Mouse (Mus musculus) urinary bladder, postnatal 4 days (tissue): Measurements from ENCODE around the gene Smo.

Experiments used
- DNase-seq, 2 experiments: peaks; one replicate each; pipeline ENCODE4 v3.0.0; 2021 to 2022; ENCODE audit warnings: low spot score in 2 of 2

Gene Smo

DNA sequence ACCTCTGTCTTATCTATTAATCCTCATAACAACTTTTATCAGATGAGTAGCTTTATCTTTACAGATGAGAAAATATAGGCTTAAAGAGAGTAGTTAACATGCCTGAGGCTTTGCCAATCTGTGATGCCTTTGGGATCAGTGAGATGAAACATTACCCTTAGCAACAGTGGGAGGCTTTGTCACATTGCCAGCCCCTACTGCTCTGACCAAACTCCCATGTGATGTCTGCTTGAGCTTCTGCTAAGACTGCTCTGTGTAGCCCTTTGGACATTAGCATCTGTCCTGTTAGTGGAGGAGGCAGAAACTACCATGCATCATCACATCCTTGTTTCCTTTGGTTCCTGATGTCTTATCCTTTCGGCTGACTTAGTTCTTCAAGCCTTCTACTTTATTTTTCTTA is 40.3 kb downstream of the Smo start:
- DNase-seq, result no peak

DNA sequence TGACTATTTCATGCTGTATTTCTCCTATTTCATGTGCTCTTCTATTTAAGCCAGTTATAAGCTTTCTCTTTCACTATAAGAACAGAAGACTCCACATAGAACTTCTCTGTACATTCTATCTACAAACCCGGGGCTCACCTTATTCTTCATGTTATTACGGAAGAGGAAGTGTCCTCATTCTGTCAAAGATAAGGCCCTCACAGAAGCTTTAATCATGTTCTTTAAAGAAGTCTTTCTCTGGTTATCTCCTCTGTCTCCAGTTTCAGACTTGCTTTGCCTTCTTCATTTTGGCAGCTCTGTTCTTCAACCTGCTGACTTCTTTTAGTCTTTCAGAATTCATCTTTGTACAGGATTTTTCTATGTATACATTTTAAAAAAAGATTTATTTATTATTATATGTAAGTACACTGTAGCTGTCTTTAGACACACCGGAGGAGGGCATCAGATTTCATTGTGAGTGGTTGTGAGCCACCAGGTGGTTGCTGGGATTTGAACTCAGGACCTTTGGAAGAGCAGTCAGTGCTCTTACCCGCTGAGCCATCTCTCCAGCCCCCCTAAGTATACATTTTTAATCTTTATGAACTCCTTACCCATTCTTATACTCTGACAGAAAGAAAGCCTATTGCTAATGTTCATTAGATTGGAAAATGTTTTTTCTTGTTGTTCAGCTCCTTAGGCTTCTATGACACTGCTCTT is 41.4 kb downstream of the Smo start:
- no peak for DNase-seq

DNA sequence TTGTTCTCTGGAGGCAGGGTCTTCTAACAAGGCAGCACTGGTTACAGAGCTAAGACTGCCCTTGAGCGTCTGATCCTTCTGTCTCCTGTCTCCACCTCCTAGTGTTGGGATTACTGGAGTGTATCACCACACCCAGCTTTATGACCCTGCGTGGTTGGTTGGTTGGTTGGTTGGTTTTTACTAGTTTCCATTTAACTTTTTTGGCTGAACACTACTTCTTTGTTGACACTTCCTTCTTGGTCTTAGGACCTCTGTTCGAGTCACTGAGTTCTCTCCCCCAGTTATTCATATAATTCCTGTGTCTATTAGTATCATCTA is 41.9 kb downstream of the Smo start:
- no peak for DNase-seq

DNA sequence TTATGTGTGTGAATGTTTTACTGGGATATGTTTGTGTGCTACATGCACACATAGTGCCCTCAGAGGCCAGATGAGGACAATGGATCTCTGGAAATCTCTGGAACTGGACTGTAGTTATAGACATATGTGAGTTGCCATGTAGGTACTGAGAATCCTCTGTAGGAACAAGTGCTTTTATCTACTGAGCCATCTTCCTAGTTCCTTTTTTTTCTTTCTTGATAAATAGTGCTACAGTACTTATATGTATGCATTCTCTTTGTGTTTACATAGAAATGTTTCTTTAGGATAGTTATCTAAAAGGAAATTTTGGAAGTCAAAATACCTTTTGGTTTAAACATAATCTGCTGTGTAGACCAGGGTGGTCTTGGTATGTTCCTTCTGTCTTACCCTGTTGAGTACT is 44.8 kb downstream of the Smo start:
- no peak for DNase-seq

DNA sequence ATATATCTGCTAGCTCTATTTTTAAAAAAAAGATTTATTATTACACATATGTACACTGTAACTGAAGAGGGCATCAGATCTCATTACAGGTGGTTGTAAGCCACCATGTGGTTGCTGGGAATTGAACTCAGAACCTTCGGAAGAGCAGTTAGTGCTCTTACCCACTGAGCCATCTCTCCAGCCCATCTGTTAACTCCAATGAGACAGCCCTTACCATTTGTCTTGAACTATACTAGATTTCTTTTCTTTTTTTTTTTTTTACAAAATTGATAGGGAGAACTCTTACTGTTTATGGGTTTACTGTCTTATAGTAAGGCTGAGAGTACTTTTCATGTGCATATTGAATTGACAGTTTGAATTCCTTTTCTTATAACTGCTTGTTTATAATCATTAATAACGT is 45.3 kb downstream of the Smo start:
- no peak for DNase-seq

DNA sequence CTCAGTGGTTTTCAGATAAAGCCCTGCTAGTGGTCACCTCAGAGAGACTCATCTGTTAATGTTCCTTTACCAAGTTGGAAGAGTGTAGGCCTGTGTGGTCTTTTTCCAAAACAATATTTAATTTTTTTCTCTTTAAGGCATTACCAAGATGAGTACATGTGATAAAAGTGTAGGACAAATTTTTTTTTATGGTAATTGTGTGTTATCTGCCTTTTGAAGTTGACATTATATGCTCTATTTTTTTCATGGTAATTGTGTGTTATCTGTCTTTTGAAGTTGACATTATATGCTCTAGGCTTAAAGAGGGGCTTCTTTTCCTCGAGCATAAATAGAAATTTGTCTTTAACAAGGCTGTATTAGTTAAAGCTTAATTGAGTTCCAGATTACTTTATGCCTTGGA is 46.9 kb downstream of the Smo start:
- DNase-seq, result no peak

DNA sequence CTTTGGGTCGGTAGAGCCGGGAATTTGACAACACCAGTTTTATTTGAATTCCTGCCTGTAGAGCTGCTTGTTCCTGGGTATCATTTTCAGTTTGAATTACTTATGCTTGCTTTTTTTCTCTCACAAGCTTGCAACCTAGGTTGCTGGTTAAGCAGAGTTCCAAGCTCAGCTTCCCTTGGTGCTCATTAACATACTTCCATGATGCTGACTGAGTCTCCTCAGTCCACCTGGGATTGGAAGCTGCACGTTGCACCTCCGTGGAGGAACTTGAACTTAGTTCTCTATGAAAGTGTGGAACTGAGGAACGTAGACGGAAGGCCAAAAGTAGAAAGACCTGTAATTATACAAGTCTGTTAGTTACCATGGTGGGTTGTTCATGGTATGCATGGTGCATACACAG is 48.7 kb downstream of the Smo start:
- no peak for DNase-seq

DNA sequence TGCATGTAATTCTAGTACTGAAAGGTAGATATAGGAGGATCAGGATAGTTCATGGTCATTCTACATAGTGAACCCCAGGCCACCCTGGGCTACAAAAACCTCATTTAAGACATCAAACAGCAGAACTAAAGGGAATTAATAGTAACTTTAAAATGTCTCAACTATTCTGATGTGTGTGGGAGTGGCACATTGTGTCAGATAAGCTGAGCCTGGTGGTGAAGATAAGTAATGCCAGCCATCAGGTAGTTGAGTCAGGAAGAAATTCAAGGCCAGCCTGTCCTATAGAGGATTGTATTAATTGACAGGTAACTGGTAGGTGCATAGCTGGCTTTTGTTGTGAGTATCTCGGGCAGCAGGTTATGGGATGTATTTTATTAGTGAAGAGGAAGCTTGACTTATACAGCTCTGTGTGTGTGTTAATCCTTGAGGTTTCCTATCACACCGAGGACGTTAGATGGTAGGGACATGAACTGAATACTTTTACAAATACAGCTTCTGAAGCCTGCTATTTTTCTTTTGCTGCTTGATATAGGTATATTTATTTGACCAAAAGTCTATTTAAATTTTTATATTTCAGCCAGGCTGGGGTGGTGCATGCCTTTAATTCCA is 49.2 kb downstream of the Smo start:
- no peak for DNase-seq

DNA sequence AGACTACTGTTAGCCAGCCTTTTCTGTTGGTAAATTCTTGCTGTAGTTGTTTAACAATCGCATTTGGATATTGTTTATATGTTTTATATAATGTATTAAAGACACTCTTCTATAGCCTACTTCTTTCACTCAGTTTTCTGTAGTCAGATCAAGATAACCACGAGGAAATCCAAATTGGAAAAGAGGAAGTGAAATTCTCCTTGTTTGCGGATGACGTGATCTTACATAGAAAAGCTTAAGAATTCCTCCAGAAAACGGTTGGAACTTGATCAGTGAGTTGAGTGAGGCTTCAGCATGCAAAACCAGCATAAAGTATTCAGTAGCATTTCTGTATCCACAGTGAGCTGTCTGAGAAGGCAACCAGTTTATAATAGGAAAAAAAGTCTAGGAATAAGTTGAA is 50.5 kb downstream of the Smo start:
- no peak for DNase-seq

DNA sequence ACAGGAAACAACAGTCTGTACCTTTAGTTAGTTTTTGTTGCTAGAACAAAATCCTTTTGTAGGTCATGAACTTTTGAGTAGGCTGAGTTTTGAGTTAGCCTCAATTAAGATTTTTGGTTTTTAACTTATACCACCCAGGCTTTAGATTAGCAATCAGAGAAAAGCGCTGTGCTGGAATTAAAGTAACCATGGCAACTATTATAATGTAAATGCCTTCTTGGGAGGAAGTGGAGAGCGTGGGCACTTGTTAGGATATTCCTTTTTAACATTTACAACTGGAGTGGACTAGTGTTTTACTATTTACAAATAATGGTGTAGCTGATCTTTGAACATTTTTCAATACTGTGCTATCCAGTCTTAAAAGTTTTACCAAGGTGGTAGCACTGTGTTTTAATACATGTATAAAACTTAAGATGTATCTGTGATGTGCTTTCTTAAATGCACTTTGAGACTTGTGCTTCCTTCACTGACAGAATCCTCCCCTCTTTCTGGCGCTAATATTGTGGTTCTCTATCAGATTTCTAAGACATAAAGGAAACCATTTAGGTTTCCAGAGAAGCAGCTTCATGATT is 53.6 kb downstream of the Smo start:
- no peak for DNase-seq

DNA sequence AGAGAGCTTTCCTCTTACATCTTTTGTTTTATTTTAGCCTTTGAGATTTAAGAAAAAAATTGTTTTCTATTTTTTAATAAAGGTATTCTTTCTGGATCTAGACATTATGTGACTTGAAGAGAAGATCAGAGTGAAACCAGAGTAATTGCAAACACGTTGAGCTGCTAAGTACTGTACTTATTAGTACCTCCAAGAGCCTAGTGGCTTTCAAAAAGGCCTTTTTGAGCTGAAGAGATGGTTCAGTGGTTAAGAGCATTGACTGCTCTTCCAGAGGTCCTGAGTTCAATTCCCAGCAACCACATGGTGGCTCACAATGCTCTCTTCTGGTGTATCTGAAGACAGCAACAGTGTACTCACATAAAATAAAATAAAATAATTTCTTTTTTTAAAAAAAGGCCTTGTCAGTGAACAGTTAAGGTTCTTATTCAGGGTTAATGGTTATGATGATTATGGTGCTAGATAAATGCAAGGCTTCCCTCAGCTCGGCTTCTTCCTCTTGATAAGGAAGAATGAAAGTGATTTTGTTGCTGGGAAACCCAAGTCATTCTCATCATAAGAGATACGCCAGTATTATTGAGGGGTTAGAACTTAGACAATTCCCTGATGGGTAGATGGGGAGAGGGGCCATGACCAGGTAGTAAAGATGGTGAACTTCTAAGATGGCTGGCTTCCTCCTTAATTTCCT is 54.9 kb downstream of the Smo start:
- no peak for DNase-seq

DNA sequence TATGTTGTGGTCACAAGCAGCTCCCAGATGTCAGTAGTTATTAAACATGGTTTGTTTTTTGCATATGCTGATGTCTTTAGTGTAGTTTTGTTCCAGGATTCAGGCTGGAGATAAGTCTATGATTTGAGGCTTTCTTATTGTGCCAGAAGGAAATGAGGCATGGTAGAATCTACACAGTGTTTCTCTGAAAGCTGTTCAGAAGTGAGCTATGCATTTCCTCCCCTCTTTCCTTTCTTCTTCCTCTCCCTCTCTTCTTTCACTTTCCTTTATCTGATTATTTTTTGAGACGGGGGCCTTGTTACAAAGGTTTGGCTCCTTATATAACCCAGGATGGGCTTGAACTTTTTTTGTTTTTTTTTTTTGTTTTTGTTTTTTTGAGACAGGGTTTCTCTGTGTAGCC is 58.2 kb downstream of the Smo start:
- no peak for DNase-seq

DNA sequence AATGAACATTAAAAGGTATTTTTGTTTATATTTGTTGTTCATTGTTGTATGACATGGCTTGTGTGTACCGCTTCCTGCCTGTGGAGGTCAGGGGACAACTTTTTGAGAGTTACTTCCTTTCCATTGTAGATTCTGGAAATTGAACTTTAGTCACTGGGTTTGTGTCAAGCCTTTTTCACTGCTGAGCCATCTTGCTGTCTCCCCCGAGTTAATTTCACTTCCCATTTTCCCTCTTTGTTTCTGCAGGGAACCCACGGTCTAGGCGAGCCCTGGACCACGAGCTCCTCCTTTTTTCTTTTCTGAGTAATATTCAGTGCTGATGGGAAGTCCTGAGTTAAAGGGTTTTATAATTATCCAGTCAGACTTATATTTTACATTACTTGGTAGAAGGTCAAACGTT is 59.3 kb downstream of the Smo start:
- DNase-seq, result no peak

DNA sequence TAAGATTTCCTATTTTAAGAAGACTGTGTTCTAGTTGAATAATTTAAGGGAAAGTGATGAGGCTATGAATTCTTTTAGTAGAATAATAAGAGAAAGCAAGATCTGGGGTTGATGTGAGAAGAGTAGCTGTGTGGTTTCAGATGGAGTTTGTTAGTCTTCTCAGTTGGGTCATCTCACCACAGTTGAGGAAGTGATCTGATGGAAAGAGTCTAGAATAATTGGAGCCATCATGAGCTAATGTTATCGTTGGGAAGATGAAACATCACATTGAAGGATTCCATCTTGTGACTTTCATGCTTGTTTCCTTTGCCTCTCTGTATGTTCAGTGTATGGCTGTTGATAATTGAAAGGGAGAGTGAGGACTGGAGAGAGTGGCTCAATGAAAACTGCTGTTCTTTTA is 67.7 kb downstream of the Smo start:
- no peak for DNase-seq

DNA sequence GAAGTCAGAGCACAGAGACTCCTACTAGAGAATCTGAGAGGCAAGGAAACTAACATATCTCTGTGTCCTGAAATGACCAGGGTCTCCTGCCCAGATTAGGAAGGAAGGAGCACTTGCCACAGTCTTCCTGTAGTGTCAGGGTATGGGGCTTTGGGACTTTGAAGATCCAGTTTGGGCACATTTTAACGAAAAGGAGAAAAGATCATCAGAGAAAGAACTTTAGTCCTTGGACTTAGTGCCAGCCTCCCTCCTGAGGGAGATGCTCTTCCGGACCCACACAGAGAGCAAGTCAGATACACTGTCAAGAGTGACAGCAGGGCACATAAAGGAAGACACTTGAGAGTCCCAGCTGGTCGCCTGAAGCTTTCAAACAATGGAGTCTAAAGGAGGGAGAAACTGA is 68.7 kb downstream of the Smo start:
- no peak for DNase-seq

DNA sequence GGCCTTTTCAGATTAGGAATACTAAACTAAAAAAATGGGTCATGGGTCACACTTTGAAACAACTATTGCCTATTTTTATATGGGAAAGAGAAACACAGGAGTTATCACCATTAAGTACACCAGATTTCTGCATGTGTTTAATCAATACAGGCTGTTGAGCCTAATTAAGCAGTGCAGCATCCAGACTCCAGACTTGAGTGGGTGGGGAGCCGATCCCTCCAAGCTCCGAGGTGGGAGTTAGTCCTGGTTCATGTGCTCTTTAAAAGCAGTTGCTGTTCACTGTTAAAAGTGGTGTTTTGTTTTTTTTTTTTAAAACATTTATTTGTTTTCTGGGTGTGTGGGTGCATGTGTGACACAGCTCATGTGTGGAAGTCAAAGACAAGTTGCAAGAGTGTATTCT is 70.1 kb downstream of the Smo start:
- DNase-seq, result no peak
